Mouse (Mus musculus) kidney, postnatal 4 days (tissue): Measurements from ENCODE around the gene Galnt18.
A peak's percentile ranks its signal among the peaks of the same experiment; 100 is the strongest.

ENCODE experiments used
- DNase-seq, 2 experiments: peaks; one replicate each; pipeline ENCODE4 v3.0.0; 2021; ENCODE audit warnings: mixed read lengths in 2 of 2

The Galnt18 gene

DNA sequence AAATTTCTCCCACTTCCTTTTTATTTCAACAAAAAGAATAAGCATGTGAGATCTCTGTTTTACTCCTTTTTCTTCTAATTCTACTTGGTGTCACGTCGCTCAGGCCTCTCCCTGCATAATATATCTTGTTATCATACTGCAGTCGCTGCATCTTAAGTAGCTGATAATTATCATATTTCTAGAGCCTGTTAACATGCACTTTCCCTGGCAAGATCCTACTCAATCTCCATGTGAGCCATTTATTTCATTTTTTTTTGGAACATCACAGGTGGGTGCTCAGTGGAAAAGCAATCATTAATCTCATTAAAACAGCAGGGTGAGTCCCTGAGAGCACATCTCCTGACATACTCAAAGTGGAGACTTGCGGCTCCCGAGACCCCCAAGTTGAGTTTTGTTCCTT, 143.3 kb downstream of the Galnt18 start:
- no peak for DNase-seq

DNA sequence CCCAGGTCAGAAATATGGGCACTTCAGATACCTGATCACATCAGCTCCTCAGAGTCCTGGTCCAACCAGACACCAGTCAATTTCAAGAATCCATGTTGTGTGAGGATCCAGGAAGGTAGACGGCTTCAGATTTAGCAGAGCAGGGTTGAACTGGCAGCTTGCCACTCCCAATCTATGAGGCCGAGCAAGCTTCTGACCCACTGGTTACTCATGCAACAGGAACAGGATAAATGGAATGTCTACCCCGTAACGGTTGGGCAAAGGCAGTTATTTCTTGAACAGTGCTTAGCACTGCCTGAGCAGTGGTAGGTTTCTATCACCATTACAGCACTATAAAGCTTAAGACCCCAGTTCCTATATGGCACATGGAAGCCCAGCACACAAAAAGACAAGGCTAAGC, 148.5 kb downstream of the Galnt18 start:
- DNase-seq = peak; percentile 48 to 63

- no peak for DNase-seq
Measured at GRCm38 (mm10) chr7:111626232-111626631, 153.5 kb downstream of the Galnt18 start.

GRCm38 (mm10) chr7:111625736-111626135, 154.0 kb downstream of the Galnt18 start:
- DNase-seq = no peak

GRCm38 (mm10) chr7:111616231-111616937, 163.4 kb downstream of the Galnt18 start:
- peak in 1 of 2 experiments; percentile 22 for DNase-seq

- DNase-seq = no peak
Measured at GRCm38 (mm10) chr7:111614471-111614870, 165.3 kb downstream of the Galnt18 start.

DNA sequence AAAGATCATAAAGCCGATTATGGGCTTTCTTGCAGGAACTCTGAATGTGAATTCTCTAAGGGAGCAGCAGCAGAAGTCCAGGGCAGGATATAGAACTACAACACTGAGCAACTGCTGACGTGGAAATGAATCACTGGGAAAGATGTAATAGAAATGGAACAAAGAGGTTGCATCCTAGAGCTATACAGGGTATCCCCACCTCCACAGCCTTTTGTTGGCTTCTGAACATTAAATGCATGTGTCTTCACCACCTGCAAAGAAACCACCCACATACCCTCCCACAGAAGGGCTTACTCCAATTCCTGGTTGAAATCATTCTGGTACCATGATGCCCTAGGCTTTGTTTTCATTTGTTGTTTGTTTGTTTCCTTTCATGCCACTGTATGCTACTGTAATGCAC, 172.3 kb downstream of the Galnt18 start:
- DNase-seq = no peak

DNA sequence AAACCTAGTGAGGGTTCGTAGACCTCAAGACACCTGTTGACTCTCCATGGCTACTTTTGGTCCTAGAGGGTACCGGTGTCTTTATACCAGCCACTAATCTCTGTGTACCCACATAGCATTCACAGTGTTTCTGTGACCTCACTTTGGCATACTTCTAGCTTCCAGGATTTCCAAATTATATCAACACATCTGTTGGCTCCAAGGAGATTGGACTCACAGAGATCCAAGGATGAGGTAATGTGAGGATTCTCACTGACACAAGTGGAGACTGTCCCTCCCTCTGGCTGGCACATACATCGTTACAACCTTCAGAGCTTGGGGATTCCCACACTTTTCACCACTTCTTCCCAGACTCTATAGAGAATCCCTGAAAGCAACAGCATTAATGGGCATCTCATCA, 173.7 kb downstream of the Galnt18 start:
- no peak for DNase-seq

- DNase-seq = no peak
Measured at GRCm38 (mm10) chr7:111605663-111606062, 174.1 kb downstream of the Galnt18 start.

- no peak for DNase-seq
Measured at GRCm38 (mm10) chr7:111604578-111605208, 175.1 kb downstream of the Galnt18 start.

GRCm38 (mm10) chr7:111603186-111603585, 176.6 kb downstream of the Galnt18 start:
- no peak for DNase-seq

- DNase-seq = no peak
Measured at GRCm38 (mm10) chr7:111601339-111602067, 178.3 kb downstream of the Galnt18 start.

DNA sequence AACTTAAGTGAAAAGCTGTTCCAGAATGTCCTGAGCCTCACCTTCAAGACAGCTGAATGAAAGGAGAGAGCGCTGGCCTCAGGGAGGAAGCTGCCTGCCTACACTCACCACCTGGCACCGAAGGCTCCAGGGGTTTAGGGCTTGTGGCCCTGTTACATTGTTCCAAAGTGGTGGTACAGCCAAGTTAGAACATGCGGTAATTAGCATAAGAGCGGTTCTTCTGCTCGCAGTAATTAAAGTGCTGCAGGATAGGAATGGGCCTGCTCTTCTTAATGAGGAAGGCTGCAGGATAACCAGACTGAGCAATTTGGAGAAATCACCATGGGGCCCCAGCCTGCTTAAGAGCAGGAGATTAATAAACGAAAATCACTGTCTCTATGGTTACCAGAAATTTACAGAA, 179.0 kb downstream of the Galnt18 start:
- no peak for DNase-seq

DNA sequence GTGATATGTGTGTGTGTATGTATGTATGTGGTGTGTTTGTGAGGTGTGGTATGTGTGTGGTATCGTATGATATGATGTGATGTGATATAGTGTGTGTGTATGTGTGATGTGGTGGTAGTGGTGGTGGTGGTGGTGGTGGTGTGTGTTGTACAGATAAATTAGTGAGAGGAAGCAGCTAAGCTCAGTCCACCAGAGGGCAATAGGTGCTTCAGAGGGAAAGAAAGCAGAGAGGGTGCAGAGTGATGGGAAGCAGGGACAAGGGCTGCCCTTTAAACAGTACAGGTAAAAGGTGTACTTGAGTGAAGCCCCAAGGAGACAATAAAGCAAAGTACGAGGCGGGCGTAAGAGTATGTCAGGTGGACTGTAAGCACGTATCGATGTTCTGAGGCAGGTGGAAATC, 186.1 kb downstream of the Galnt18 start:
- no peak for DNase-seq

DNA sequence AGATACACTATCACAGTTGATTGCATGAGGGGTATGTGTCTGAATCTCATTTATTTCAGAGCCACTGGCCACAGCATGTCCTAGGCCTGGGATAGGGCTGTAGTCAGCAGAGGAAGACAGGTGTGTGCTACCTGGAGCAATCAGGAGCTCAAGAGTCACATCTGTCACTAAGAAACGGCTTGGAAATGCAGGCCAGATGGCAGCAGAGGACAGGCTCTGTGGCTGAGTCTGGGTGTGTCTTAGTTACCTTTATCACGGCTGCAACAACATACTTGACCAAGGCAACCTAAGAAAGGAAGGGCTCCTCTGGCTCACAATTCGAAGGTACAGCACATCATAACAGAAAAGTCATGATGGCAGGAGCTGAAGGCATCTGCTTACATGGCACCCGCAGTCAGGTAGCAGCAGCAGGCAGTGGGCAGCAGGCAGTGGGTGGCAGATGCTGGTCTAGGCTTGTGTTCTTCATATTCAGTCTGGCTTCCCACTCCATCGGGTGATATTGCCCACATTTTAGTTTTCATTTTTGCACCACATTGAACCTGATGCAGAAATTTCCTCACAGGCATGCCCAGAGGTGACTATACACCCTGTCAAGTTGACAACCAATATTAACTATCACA, 190.2 kb downstream of the Galnt18 start:
- no peak for DNase-seq

DNA sequence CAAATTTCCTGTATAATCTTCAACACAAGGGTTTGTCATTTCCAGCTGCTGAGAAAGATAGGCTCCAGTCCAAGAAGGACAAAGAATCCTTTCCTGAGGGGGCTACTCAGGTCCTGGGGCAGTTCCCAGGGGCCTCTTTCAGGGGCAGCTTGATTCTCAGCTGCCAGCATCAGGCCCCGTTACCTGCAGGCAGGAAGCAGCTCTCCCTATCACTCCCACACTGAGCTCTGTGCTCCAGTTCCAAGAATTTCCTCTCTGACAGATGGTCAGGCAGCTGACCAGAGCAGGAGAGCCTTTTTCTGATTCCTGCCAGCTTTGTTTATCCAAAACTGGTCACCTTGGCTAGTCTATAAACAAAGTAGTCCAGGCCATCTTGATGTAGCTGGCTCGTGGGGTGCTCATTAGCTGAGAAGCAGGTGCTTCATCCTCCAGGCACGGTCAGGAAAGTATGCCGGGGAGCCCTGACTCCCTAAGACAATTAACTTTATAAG, 191.4 kb downstream of the Galnt18 start:
- peak; percentile 17 to 31 for DNase-seq

GRCm38 (mm10) chr7:111580547-111580946, 199.2 kb downstream of the Galnt18 start:
- no peak for DNase-seq

DNA sequence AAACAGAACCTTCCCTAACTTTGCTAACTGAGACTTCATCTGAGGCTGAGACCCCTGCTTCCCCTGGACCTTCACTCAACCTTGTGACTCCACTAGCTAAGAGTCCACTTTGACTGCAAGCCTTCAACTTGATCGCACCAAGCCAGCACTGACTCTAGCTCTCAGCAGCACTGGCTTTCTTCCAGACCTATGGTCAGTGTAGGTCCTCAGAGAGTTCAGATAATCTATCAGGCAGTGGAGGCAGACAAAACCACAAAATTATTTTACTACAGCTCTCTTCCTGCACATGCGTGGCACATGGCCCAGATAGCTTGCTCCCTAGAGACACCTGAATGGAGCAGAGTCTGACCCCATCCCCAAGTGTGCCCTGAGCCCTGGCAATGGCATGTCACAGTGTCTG, 204.7 kb downstream of the Galnt18 start:
- DNase-seq = peak; percentile 7 to 14

GRCm38 (mm10) chr7:111572336-111572735, 207.4 kb downstream of the Galnt18 start:
- DNase-seq = no peak

GRCm38 (mm10) chr7:111566838-111567237, 212.9 kb downstream of the Galnt18 start:
- DNase-seq = no peak

- DNase-seq = no peak
Measured at GRCm38 (mm10) chr7:111563316-111564110, 216.3 kb downstream of the Galnt18 start.

GRCm38 (mm10) chr7:111560097-111560496, 219.7 kb downstream of the Galnt18 start:
- DNase-seq = peak in 1 of 2 experiments; percentile 8
